Mouse (Mus musculus) embryonic facial prominence, embryonic 11.5 days (tissue): ENCODE data around the gene Tm9sf3. TPM values are rescaled to one million over a fixed set of nuclear protein-coding genes. Genes with fewer than 3 reads are reported as not detected.

ENCODE experiments used
- ATAC-seq: fragments of 200-750 bp; cut with Nextera tagmentation; replicated peaks from 2 replicates; pipeline ENCODE4 v1.8.0; 2017; ENCODE audit warnings: low read depth; ENCODE audit not compliant: insufficient number of reproducible peaks, low FRiP score, low TSS enrichment
- DNase-seq: peaks from one replicate; pipeline ENCODE4 v3.0.0-alpha.2; 2015; ENCODE audit warnings: low spot score
- H3K27ac ChIP-seq: fragments of 300-500 bp; sonication (generic); replicated peaks from 2 replicates; pipeline ENCODE4 v1.5.1; 2014; ENCODE audit warnings: mild to moderate bottlenecking, low read depth, low read length, control low read depth
- H3K27me3 ChIP-seq: fragments of 300-500 bp; sonication (generic); 2 replicates; pipeline ENCODE4 v1.6.1; 2014; ENCODE audit warnings: mild to moderate bottlenecking, low read length, moderate library complexity, mixed read lengths; ENCODE audit not compliant: control insufficient read depth, insufficient read depth
- H3K36me3 ChIP-seq: fragments of 300-500 bp; sonication (generic); replicated peaks from 2 replicates; pipeline ENCODE4 v1.6.1; 2014; ENCODE audit warnings: low read depth, mild to moderate bottlenecking, low read length, moderate library complexity, mixed read lengths; ENCODE audit not compliant: control insufficient read depth, insufficient read depth
- H3K4me1 ChIP-seq: fragments of 300-500 bp; sonication (generic); 2 replicates; pipeline ENCODE4 v1.6.1; 2014; ENCODE audit warnings: low read length, mixed read lengths; ENCODE audit not compliant: control insufficient read depth, insufficient read depth
- H3K4me2 ChIP-seq: fragments of 300-500 bp; sonication (generic); 2 replicates; pipeline ENCODE4 v1.6.1; 2014; ENCODE audit warnings: low read depth, mild to moderate bottlenecking, control low read depth, low read length, moderate library complexity
- H3K4me3 ChIP-seq: fragments of 300-500 bp; sonication (generic); 2 replicates; pipeline ENCODE4 v1.5.1; 2014; ENCODE audit warnings: low read depth, low read length, control low read depth
- H3K9ac ChIP-seq: fragments of 300-500 bp; sonication (generic); replicated peaks from 2 replicates; pipeline ENCODE4 v1.6.1; 2014; ENCODE audit warnings: mild to moderate bottlenecking, control low read depth, low read length
- H3K9me3 ChIP-seq: fragments of 300-500 bp; sonication (generic); replicated peaks from 2 replicates; pipeline ENCODE4 v1.6.1; 2016; ENCODE audit warnings: mild to moderate bottlenecking, low read length, inconsistent platforms, mixed read lengths; ENCODE audit not compliant: control insufficient read depth
- WGBS: fragments of 180-500 bp; shearing (Covaris S2); extraction: QIAGEN DNeasy Blood & Tissue Kit; methylation state at CpG from one replicate; pipeline ENCODE4 v1.1.7; 2014; 5-methylcytosine and 5-hydroxymethylcytosine counted together
- polyA plus RNA-seq: library from polyadenylated mRNA; unstranded; fragments of >200 nt; fragmentation: Nextera tagmentation; extraction: Ambion mirVana; gene quantifications from 2 replicates; pipeline ENCODE4 v1.2.1, GENCODE M21; 2014

Tm9sf3 gene
- polyA plus RNA-seq, 1 experiment from 2014 or later: 174 TPM

GRCm38 (mm10) chr19:41275588-41275987 lies 11.8 kb upstream of the Tm9sf3 start:
- Histone ChIP-seq H3K4me3 (no peak overlapping the region), H3K36me3 (no peaks in the 10 kb centered on the region), H3K9me3 (no peaks in the 10 kb centered on the region), H3K4me2 (no peak overlapping the region), H3K27me3 (no peaks in the 10 kb centered on the region), H3K27ac (no peak overlapping the region), H3K9ac (no peak overlapping the region), H3K4me1 (no peaks in the 10 kb centered on the region)
- ATAC-seq: no peak
- WGBS: 70% methylated on average over 3 of the region's 3 CpGs
- DNase-seq: no peak

GRCm38 (mm10) chr19:41270906-41271305 lies 7.1 kb upstream of the Tm9sf3 start:
- DNase-seq (no peak), ATAC-seq (no peak)
- H3K27me3 ChIP-seq: no peaks in the 10 kb centered on the region
- no peaks in the 10 kb centered on the region for H3K36me3 ChIP-seq
- H3K9ac ChIP-seq: no peak overlapping the region
- H3K27ac ChIP-seq: no peak overlapping the region
- WGBS: 80% methylated on average over 7 of the region's 7 CpGs
- H3K4me3 ChIP-seq: no peak overlapping the region
- H3K4me1 ChIP-seq: no peaks in the 10 kb centered on the region
- H3K4me2 ChIP-seq: no peak overlapping the region
- H3K9me3 ChIP-seq: no peaks in the 10 kb centered on the region

- H3K4me3 ChIP-seq: no peak overlapping the region
- H3K9me3 ChIP-seq: no peaks in the 10 kb centered on the region
- H3K4me2 ChIP-seq: no peak overlapping the region
- WGBS: 72% methylated on average over 9 of the region's 9 CpGs
- no peaks in the 10 kb centered on the region for H3K27me3 ChIP-seq
- no peak overlapping the region for H3K9ac ChIP-seq
- H3K4me1 ChIP-seq: no peaks in the 10 kb centered on the region
- H3K27ac ChIP-seq: no peak overlapping the region
- H3K36me3 ChIP-seq: no peaks in the 10 kb centered on the region
- no peak for ATAC-seq
- peak; percentile 24 for DNase-seq
These were observed 6.4 kb upstream of the Tm9sf3 start for GRCm38 (mm10) chr19:41270151-41270727.

- no peak overlapping the region for H3K27ac ChIP-seq
- H3K4me3 ChIP-seq: no peak overlapping the region
- H3K4me2 ChIP-seq: no peak overlapping the region
- DNase-seq: no peak
- no peak for ATAC-seq
- 56% methylated on average over 8 of the region's 8 CpGs for WGBS
- H3K9me3 ChIP-seq: no peaks in the 10 kb centered on the region
- H3K9ac ChIP-seq: no peak overlapping the region
- no peaks in the 10 kb centered on the region for H3K27me3 ChIP-seq
- H3K36me3 ChIP-seq: no peaks in the 10 kb centered on the region
- no peaks in the 10 kb centered on the region for H3K4me1 ChIP-seq
These were observed 2.6 kb upstream of the Tm9sf3 start for GRCm38 (mm10) chr19:41266251-41266901.

- DNase-seq: no peak
- no peaks in the 10 kb centered on the region for H3K9me3 ChIP-seq
- no peaks in the 10 kb centered on the region for H3K27me3 ChIP-seq
- H3K36me3 ChIP-seq: no peaks in the 10 kb centered on the region
- H3K27ac ChIP-seq: no peak overlapping the region
- ATAC-seq: no peak
- no peaks in the 10 kb centered on the region for H3K4me1 ChIP-seq
- peak overlapping the region; percentile 72 for H3K4me2 ChIP-seq
- 44% methylated on average over 13 of the region's 13 CpGs for WGBS
- peak overlapping the region; percentile 98 for H3K9ac ChIP-seq
- peak overlapping the region; percentile 97 for H3K4me3 ChIP-seq
These were observed 568 bp upstream of the Tm9sf3 start for GRCm38 (mm10) chr19:41264331-41264799.

GRCm38 (mm10) chr19:41262712-41263629 lies 826 bp downstream of the Tm9sf3 start:
- 6% methylated on average over 48 of the region's 51 CpGs for WGBS
- peak; percentile 64 for DNase-seq
- peak overlapping the region; percentile 96 for H3K27ac ChIP-seq

GRCm38 (mm10) chr19:41260736-41261135 lies 3.1 kb downstream of the Tm9sf3 start:
- H3K9me3 ChIP-seq: no peaks in the 10 kb centered on the region
- ATAC-seq: no peak
- DNase-seq: no peak
- H3K4me2 ChIP-seq: no peak overlapping the region
- H3K27me3 ChIP-seq: no peaks in the 10 kb centered on the region
- no peak overlapping the region for H3K27ac ChIP-seq
- no peak overlapping the region for H3K4me3 ChIP-seq
- H3K4me1 ChIP-seq: no peaks in the 10 kb centered on the region
- no peaks in the 10 kb centered on the region for H3K36me3 ChIP-seq
- no peak overlapping the region for H3K9ac ChIP-seq
- WGBS: 86% methylated on average over 3 of the region's 3 CpGs

More at GRCm38 (mm10) chr19:41262712-41263629, 826 bp downstream of the Tm9sf3 start:
- Histone ChIP-seq H3K36me3 (no peaks in the 10 kb centered on the region), H3K9ac (peak overlapping the region; percentile 98), H3K4me1 (no peaks in the 10 kb centered on the region), H3K4me3 (peak overlapping the region; percentile 97), H3K27me3 (no peaks in the 10 kb centered on the region), H3K4me2 (peak overlapping the region; percentile 72), H3K9me3 (no peaks in the 10 kb centered on the region)
- peak; percentile 74 for ATAC-seq
